Comparison of ENCODE assay signal across 29 mouse cellular contexts in genomic region chr4:138168162-138168561, GRCm38 (mm10). TPM values are rescaled to one million over a fixed set of nuclear protein-coding genes. Genes with fewer than 3 reads are reported as not detected.
DNase-seq lines count a peak whose midpoint lies in the region; ATAC-seq and TF ChIP-seq lines count a peak whose summit lies in the region.
"Had no signal": no experiment of that assay in that cellular context is flagged by ENCODE, and none has a peak within 500 bp of the region (broad histone marks: within the 10 kb centered on the region; RNA-seq: fewer than 3 reads in every experiment).

No protein-coding gene starts in this region.

- H3K79me2 ChIP-seq in MEL (ENCODE audit: control insufficient read depth, insufficient read depth, low read length, poor library complexity): no peaks in the 10 kb centered on the region

- peaks cover 7 to 22% of the 10 kb centered on the region in 2 experiments for H3K36me3 ChIP-seq in MEL (ENCODE audit: control insufficient read depth in 1 of 2, insufficient read depth in 2 of 2, low read length in 2 of 2)
- peaks cover 85% of the 10 kb centered on the region for H3K36me3 ChIP-seq in liver, embryonic 15.5 days (replicated peaks)

- no peak overlapping the region for H3K4me2 ChIP-seq in liver, embryonic 15.5 days
- H3K4me2 ChIP-seq: forebrain, embryonic 15.5 days; heart, embryonic 11.5 days; hindbrain, embryonic 13.5 days; limb, embryonic 13.5 days; midbrain, embryonic 12.5 days; neural tube, embryonic 13.5 days had no signal

- H3K4me1 ChIP-seq in MEL (ENCODE audit: control insufficient read depth in 1 of 2, insufficient read depth in 2 of 2, low read length in 2 of 2): peaks cover 0 to 13% of the 10 kb centered on the region in 2 experiments; a peak in 2 of 4 replicates
- H3K4me1 ChIP-seq in liver, embryonic 15.5 days (replicated peaks): peaks cover 5% of the 10 kb centered on the region; the same call in 1 of the 2 replicates
- H3K4me1 ChIP-seq: limb, embryonic 13.5 days; megakaryocyte, embryonic 14.5 days had no signal

- no peaks in the 10 kb centered on the region for H3K9me3 ChIP-seq in MEL (replicated peaks; ENCODE audit: insufficient read depth, low read length)
- no peaks in the 10 kb centered on the region for H3K9me3 ChIP-seq in liver, embryonic 15.5 days (replicated peaks)
- H3K9me3 ChIP-seq: forebrain, embryonic 15.5 days; hindbrain, embryonic 13.5 days; limb, embryonic 13.5 days; megakaryocyte, embryonic 14.5 days; midbrain, embryonic 12.5 days; neural tube, embryonic 13.5 days had no signal

- no peak for TF ChIP-seq EP300 in MEL (IDR thresholded peaks at IDR 0.05; ENCODE audit: low read depth in 1 of 2, low read length in 2 of 2)

- no peak overlapping the region for H3K4me3 ChIP-seq in MEL (ENCODE audit: control insufficient read depth in 1 of 2, insufficient read depth in 1 of 2, low read depth in 2 of 2, low read length in 2 of 2)
- H3K4me3 ChIP-seq in liver, embryonic 15.5 days (replicated peaks): no peak overlapping the region
- H3K4me3 ChIP-seq: forebrain, embryonic 15.5 days; hindbrain, embryonic 13.5 days; limb, embryonic 13.5 days; megakaryocyte, embryonic 14.5 days; midbrain, embryonic 12.5 days; neural tube, embryonic 13.5 days had no signal

- DNase-seq in adrenal gland, postnatal 14 days: peak; percentile 30
- DNase-seq in adrenal gland, adult 8-10 months: no peak
- peak; percentile 34 for DNase-seq in MEL (ENCODE audit: low read depth, low spot score)
- DNase-seq in cerebellum, adult 11 months: no peak
- DNase-seq in cerebellum, postnatal 14 days: no peak
- DNase-seq in spleen, adult 18-20 months: no peak
- DNase-seq: adrenal gland, postnatal 10 days; cerebellum, adult 8-10 months; cerebellum, postnatal 36 days; gastrocnemius, postnatal 25 days; heart, adult 18-20 months; heart, postnatal 4 days; kidney, adult 9 months; kidney, postnatal 14 days; lung, adult 2 months; lung, postnatal 10 days had no signal

- H3K9ac ChIP-seq in MEL (ENCODE audit: control insufficient read depth, low read depth, low read length, poor library complexity, severe bottlenecking): no peak overlapping the region
- H3K9ac ChIP-seq in liver, embryonic 15.5 days: no peak overlapping the region
- H3K9ac ChIP-seq: forebrain, embryonic 15.5 days; hindbrain, embryonic 13.5 days; limb, embryonic 13.5 days; midbrain, embryonic 12.5 days; neural tube, embryonic 13.5 days had no signal

- no peak for TF ChIP-seq POLR2A in MEL (IDR thresholded peaks at IDR 0.05; ENCODE audit: control insufficient read depth in 1 of 2, insufficient read depth in 1 of 2, low read depth in 1 of 2, low read length in 2 of 2, poor library complexity in 1 of 2)

- 50% methylated on average over 3 of the region's 3 CpGs for WGBS in liver, embryonic 15.5 days (ENCODE audit: insufficient replicate concordance)

- ATAC-seq in erythroid progenitor cell, adult 5-6 weeks (replicated peaks; ENCODE audit: low FRiP score, poor library complexity, severe bottlenecking): peak; percentile 43
- peak; percentile 57; the same call in 1 of the 2 replicates for ATAC-seq in liver, embryonic 15.5 days (ENCODE audit: insufficient read depth)
- ATAC-seq: activated CD4-positive, CD25-positive, alpha-beta regulatory T cell, adult 4 months; forebrain, embryonic 15.5 days; intestine, embryonic 16.5 days; Patski had no signal

- TF ChIP-seq RAD21 in MEL (IDR thresholded peaks at IDR 0.05; ENCODE audit: low read depth, low read length): no peak

- no peak for TF ChIP-seq CTCF in MEL (IDR thresholded peaks at IDR 0.05 in 2 of 3, conservative IDR thresholded peaks at IDR 0.05 in 1 of 3; ENCODE audit: control insufficient read depth in 1 of 3, insufficient read depth in 1 of 3, low read depth in 2 of 3, low read length in 3 of 3, poor library complexity in 1 of 3, severe bottlenecking in 1 of 3)

- H3K27ac ChIP-seq in MEL (ENCODE audit: control insufficient read depth, low read depth, low read length): no peak overlapping the region
- H3K27ac ChIP-seq in liver, embryonic 15.5 days (replicated peaks): no peak overlapping the region
- H3K27ac ChIP-seq: forebrain, embryonic 15.5 days; hindbrain, embryonic 13.5 days; limb, embryonic 13.5 days; midbrain, embryonic 12.5 days; neural tube, embryonic 13.5 days had no signal

- no peaks in the 10 kb centered on the region for H3K27me3 ChIP-seq in MEL (ENCODE audit: control insufficient read depth in 1 of 2, insufficient read depth in 2 of 2, low read length in 2 of 2)
- no peaks in the 10 kb centered on the region for H3K27me3 ChIP-seq in liver, embryonic 15.5 days
- H3K27me3 ChIP-seq: CH12.LX; forebrain, embryonic 15.5 days; hindbrain, embryonic 13.5 days; limb, embryonic 13.5 days; megakaryocyte, embryonic 14.5 days; midbrain, embryonic 12.5 days; neural tube, embryonic 13.5 days; Patski had no signal

TF ChIP-seq in MEL, 35 proteins besides CTCF, POLR2A, EP300 and RAD21:
- TF ChIP-seq CHD1 (IDR thresholded peaks at IDR 0.05; ENCODE audit: low read depth, low read length) (no peak), GABPA (IDR thresholded peaks at IDR 0.05; ENCODE audit: low read depth, low read length) (no peak), GATA1 (IDR thresholded peaks at IDR 0.05; ENCODE audit: low read depth, low read length) (no peak), USF1 (IDR thresholded peaks at IDR 0.05; ENCODE audit: low read depth, low read length) (no peak), UBTF (IDR thresholded peaks at IDR 0.05; ENCODE audit: borderline replicate concordance, insufficient read depth, low read depth, low read length) (no peak), SMC3 (IDR thresholded peaks at IDR 0.05; ENCODE audit: low read depth, low read length) (no peak), POLR2AphosphoS5 (IDR thresholded peaks at IDR 0.05; ENCODE audit: borderline replicate concordance, low read depth, low read length) (no peak), MAFK (IDR thresholded peaks at IDR 0.05; ENCODE audit: borderline replicate concordance, low read depth, low read length) (no peak), RCOR1 (IDR thresholded peaks at IDR 0.05; ENCODE audit: low read depth, low read length) (no peak), HCFC1 (IDR thresholded peaks at IDR 0.05; ENCODE audit: low read depth, low read length) (no peak), JUND (IDR thresholded peaks at IDR 0.05; ENCODE audit: low read depth, low read length) (no peak), POLR2AphosphoS2 (IDR thresholded peaks at IDR 0.05; ENCODE audit: low read length) (no peak)

RNA-seq across cellular contexts. Expression of gene Hp1bp3, which starts 47.9 kb away (rescaled TPM):
- total RNA-seq in adrenal gland, postnatal 14 days (2021): 164 and 180 TPM in 2 replicates
- total RNA-seq in adrenal gland, adult 8-10 months (2022): 100 to 1,000 TPM; 228 to 267 (median 252) TPM
- 39.1 and 45.1 TPM in 2 replicates for total RNA-seq in MEL (2012; rRNA removed)
- polyA plus RNA-seq in MEL (2012; ENCODE audit: insufficient read depth in 1 of 2, insufficient read length in 2 of 2, low read depth in 1 of 2, low replicate concordance in 2 of 2, missing spikeins in 1 of 2): 10 to 100 TPM in 1 of 2 experiments, not detected in 1; 74.0 TPM
- total RNA-seq in erythroid progenitor cell, adult 5-6 weeks (2015; ENCODE audit: low replicate concordance): 196 and 200 TPM in 2 replicates
- total RNA-seq in erythroid progenitor cell, adult 5-6 weeks (2017; ENCODE audit: low replicate concordance): 276 and 356 TPM in 2 replicates
- 36.3 and 40.0 TPM in 2 replicates for polyA plus RNA-seq in liver, embryonic 15.5 days (2015; fragmentation: Nextera tagmentation; extraction: Ambion mirVana)

Comparison
In these comparisons a context has a peak if more than half of its experiments do, and no peak if none do; other contexts are left out.
1. DNase-seq: peak in adrenal gland, postnatal 14 days (single experiment) and MEL (single experiment); none in adrenal gland, adult 8-10 months (single experiment), cerebellum, adult 11 months (single experiment), cerebellum, postnatal 14 days (0 of 2) and spleen, adult 18-20 months (0 of 2).